Mouse (Mus musculus) stomach, embryonic 15.5 days (tissue): ENCODE measurements around the gene Ehhadh. TPM values are rescaled to one million over a fixed set of nuclear protein-coding genes. Genes with fewer than 3 reads are reported as not detected.

Experiments
- ATAC-seq: fragments of 200-750 bp; cut with Nextera tagmentation; 2 replicates; pipeline ENCODE4 v1.8.0; 2017; ENCODE audit warnings: low read depth, moderate number of reproducible peaks, moderate TSS enrichment; ENCODE audit not compliant: insufficient read depth, low FRiP score
- H3K27ac ChIP-seq: fragments of 300-500 bp; sonication (generic); 2 replicates; pipeline ENCODE4 v1.5.1; 2015; ENCODE audit warnings: mild to moderate bottlenecking, inconsistent platforms
- H3K27me3 ChIP-seq: fragments of 300-500 bp; sonication (generic); replicated peaks from 2 replicates; pipeline ENCODE4 v1.6.1; 2015; ENCODE audit warnings: inconsistent platforms
- H3K36me3 ChIP-seq: fragments of 300-500 bp; sonication (generic); 2 replicates; pipeline ENCODE4 v1.6.1; 2015; ENCODE audit warnings: inconsistent platforms
- H3K4me1 ChIP-seq: fragments of 300-500 bp; sonication (generic); 2 replicates; pipeline ENCODE4 v1.6.1; 2015; ENCODE audit warnings: inconsistent platforms
- H3K4me2 ChIP-seq: fragments of 300-500 bp; sonication (generic); 2 replicates; pipeline ENCODE4 v1.6.1; 2015; ENCODE audit warnings: mild to moderate bottlenecking, inconsistent platforms
- H3K4me3 ChIP-seq: fragments of 300-500 bp; sonication (generic); replicated peaks from 2 replicates; pipeline ENCODE4 v1.5.1; 2015; ENCODE audit warnings: inconsistent platforms
- H3K9ac ChIP-seq: fragments of 300-500 bp; sonication (generic); 2 replicates; pipeline ENCODE4 v1.6.1; 2015; ENCODE audit warnings: inconsistent platforms
- H3K9me3 ChIP-seq: fragments of 300-500 bp; sonication (generic); 2 replicates; pipeline ENCODE4 v1.6.1; 2016; ENCODE audit warnings: inconsistent platforms
- WGBS: fragments of 180-500 bp; shearing (Covaris S2); methylation state at CpG from one replicate; pipeline ENCODE4 v1.1.7; 2015; 5-methylcytosine and 5-hydroxymethylcytosine counted together
- polyA plus RNA-seq: library from polyadenylated mRNA; unstranded; fragments of >200 nt; fragmentation: Nextera tagmentation; extraction: Ambion mirVana; gene quantifications from 2 replicates; pipeline ENCODE4 v1.2.1, GENCODE M21; 2015

The Ehhadh gene
- polyA plus RNA-seq, 1 experiment from 2014 or later: 5.0 TPM

- H3K27me3 ChIP-seq: no peaks in the 10 kb centered on the region
- 91% methylated on average over 1 of the region's 1 CpGs for WGBS
- no peak overlapping the region for H3K9ac ChIP-seq
- H3K27ac ChIP-seq: no peak overlapping the region
- no peak for ATAC-seq
- H3K9me3 ChIP-seq: no peaks in the 10 kb centered on the region
- H3K4me2 ChIP-seq: no peak overlapping the region
- H3K4me1 ChIP-seq: no peaks in the 10 kb centered on the region
- H3K4me3 ChIP-seq: no peak overlapping the region
- no peaks in the 10 kb centered on the region for H3K36me3 ChIP-seq
Measured at GRCm38 (mm10) chr16:21724261-21724660, 63.3 kb downstream of the Ehhadh start.

- no peak overlapping the region for H3K4me3 ChIP-seq
- no peaks in the 10 kb centered on the region for H3K9me3 ChIP-seq
Measured at GRCm38 (mm10) chr16:21719770-21720169, 67.8 kb downstream of the Ehhadh start.

GRCm38 (mm10) chr16:21714516-21714915, 73.1 kb downstream of the Ehhadh start:
- WGBS: 84% methylated on average over 10 of the region's 10 CpGs

More at GRCm38 (mm10) chr16:21719770-21720169, 67.8 kb downstream of the Ehhadh start:
- no peak for ATAC-seq
- Histone ChIP-seq H3K9ac (no peak overlapping the region), H3K36me3 (no peaks in the 10 kb centered on the region), H3K27me3 (no peaks in the 10 kb centered on the region), H3K27ac (no peak overlapping the region), H3K4me2 (no peak overlapping the region), H3K4me1 (no peaks in the 10 kb centered on the region)
- 77% methylated on average over 7 of the region's 7 CpGs for WGBS

More at GRCm38 (mm10) chr16:21714516-21714915, 73.1 kb downstream of the Ehhadh start:
- H3K4me1 ChIP-seq: no peaks in the 10 kb centered on the region
- ATAC-seq: no peak
- H3K4me3 ChIP-seq: no peak overlapping the region
- no peaks in the 10 kb centered on the region for H3K9me3 ChIP-seq
- H3K9ac ChIP-seq: no peak overlapping the region
- H3K27me3 ChIP-seq: no peaks in the 10 kb centered on the region
- no peak overlapping the region for H3K4me2 ChIP-seq
- H3K36me3 ChIP-seq: no peaks in the 10 kb centered on the region
- no peak overlapping the region for H3K27ac ChIP-seq

Other genes with a start within 250 kb of the Ehhadh start
- gene 2510009E07Rik, start 93.1 kb downstream of the Ehhadh start, polyA plus RNA-seq: 19.5 TPM in 2 replicates
- gene Map3k13, start 6.5 kb upstream of the Ehhadh start, polyA plus RNA-seq: 1.1 TPM in 2 replicates
- gene Tmem41a, start 159.7 kb upstream of the Ehhadh start, polyA plus RNA-seq: 40.6 and 42.0 TPM in 2 replicates
- gene Liph, start 207.9 kb upstream of the Ehhadh start, polyA plus RNA-seq: 15.9 and 21.4 TPM in 2 replicates
- gene Senp2, start 221.7 kb upstream of the Ehhadh start, polyA plus RNA-seq: 42.4 and 42.9 TPM in 2 replicates